8 mouse cellular contexts compared by ENCODE assay signal in the genomic region with DNA sequence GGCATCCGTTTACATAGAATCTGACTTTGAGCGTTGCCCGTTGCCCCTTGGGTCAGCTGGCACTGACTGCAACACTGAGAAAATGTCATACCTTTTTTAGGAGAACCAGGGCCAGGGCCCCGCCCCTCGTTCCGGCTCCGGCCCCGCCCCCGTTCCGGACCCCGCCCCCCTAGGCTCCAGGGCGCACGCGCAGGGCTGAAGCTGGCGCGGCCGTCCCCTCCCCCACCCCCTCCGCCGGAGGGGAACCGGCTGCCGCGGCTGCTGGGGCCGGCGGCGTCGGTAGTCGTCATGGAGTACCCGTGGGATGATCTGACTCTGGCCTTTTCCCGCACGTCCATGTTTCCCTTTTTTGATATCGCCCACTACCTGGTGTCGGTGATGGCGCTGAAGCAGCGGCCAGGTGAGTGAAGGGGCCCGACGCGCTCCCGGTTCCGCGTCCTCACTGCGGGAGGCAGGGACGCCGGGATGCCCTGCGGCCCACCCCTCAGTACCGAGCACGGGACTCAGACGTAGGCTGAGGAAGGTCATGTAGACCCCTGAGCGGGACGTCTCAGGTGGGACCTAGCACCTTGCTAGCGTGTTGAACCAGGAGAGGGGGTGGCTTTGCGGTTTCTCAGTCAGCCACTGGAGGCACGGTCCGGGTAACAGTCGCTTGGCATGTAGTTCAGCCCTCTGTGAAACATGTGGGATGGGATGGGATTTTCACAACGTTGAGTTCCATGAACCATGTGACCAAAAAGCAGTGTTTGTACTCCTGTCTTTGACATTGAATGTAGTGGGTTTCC. TPM values are rescaled to one million over a fixed set of nuclear protein-coding genes. Genes with fewer than 3 reads are reported as not detected.
DNase-seq lines count a peak whose midpoint lies in the region; ATAC-seq and TF ChIP-seq lines count a peak whose summit lies in the region.

A gene (plus strand): TSS at position 225 of the 785 bp plus-strand sequence.

- H3K9me3 ChIP-seq in heart, embryonic 12.5 days (replicated peaks) = no peaks in the 10 kb centered on the region
- H3K9me3 ChIP-seq in kidney, postnatal 0 days (replicated peaks; ENCODE audit: low read length) = no peaks in the 10 kb centered on the region
- H3K9me3 ChIP-seq in liver, embryonic 14.5 days (ENCODE audit: control insufficient read depth, low read length) = no peaks in the 10 kb centered on the region
- H3K9me3 ChIP-seq in stomach, embryonic 15.5 days = no peaks in the 10 kb centered on the region

- peak; percentile 89 for TF ChIP-seq POLR2A in brain, embryonic 14.5 days (IDR thresholded peaks at IDR 0.05; ENCODE audit: borderline replicate concordance, extremely low read depth, insufficient read depth, insufficient read length, poor library complexity, severe bottlenecking)

- peak within 1 kb of the TSS; percentile 82 for H3K9ac ChIP-seq in heart, embryonic 12.5 days
- H3K9ac ChIP-seq in kidney, postnatal 0 days (ENCODE audit: low read depth, low read length) = peak within 1 kb of the TSS; percentile 75
- peak within 1 kb of the TSS; percentile 44 for H3K9ac ChIP-seq in liver, embryonic 14.5 days (replicated peaks)
- peak within 1 kb of the TSS; percentile 69 for H3K9ac ChIP-seq in stomach, embryonic 15.5 days

- peak within 1 kb of the TSS; percentile 50 for H3K27ac ChIP-seq in heart, embryonic 12.5 days (ENCODE audit: poor library complexity, severe bottlenecking)
- no peak within 1 kb of the TSS for H3K27ac ChIP-seq in kidney, postnatal 0 days
- H3K27ac ChIP-seq in liver, embryonic 14.5 days = no peak within 1 kb of the TSS
- peak within 1 kb of the TSS; percentile 36; the same call in 1 of the 2 replicates for H3K27ac ChIP-seq in stomach, embryonic 15.5 days

- H3K4me3 ChIP-seq in heart, embryonic 12.5 days = peak within 1 kb of the TSS; percentile 75
- H3K4me3 ChIP-seq in kidney, postnatal 0 days (replicated peaks; ENCODE audit: low read depth, low read length) = peak within 1 kb of the TSS; percentile 89
- H3K4me3 ChIP-seq in liver, embryonic 14.5 days (ENCODE audit: insufficient read depth in 1 of 2, low read depth in 2 of 2, low read length in 2 of 2) = peak within 1 kb of the TSS; percentile 70 to 79
- H3K4me3 ChIP-seq in stomach, embryonic 15.5 days (replicated peaks) = peak within 1 kb of the TSS; percentile 98

- no peaks in the 10 kb centered on the region for H3K4me1 ChIP-seq in heart, embryonic 12.5 days (replicated peaks)
- no peaks in the 10 kb centered on the region for H3K4me1 ChIP-seq in kidney, postnatal 0 days (replicated peaks; ENCODE audit: insufficient read depth, low read length)
- 0 out of 4 replicates have a peak, but pooled peaks cover 0 to 3% of the 10 kb centered on the region in 2 experiments for H3K4me1 ChIP-seq in liver, embryonic 14.5 days (replicated peaks; ENCODE audit: control insufficient read depth in 2 of 2, insufficient read depth in 2 of 2, low read length in 1 of 2)
- 0 out of 2 replicates have a peak, but pooled peaks cover 2% of the 10 kb centered on the region for H3K4me1 ChIP-seq in stomach, embryonic 15.5 days

- no peaks in the 10 kb centered on the region for H3K27me3 ChIP-seq in heart, embryonic 12.5 days (replicated peaks)
- H3K27me3 ChIP-seq in kidney, postnatal 0 days (ENCODE audit: insufficient read depth, low read length) = no peaks in the 10 kb centered on the region
- H3K27me3 ChIP-seq in liver, embryonic 14.5 days (ENCODE audit: control insufficient read depth, insufficient read depth, low read length) = no peaks in the 10 kb centered on the region
- no peaks in the 10 kb centered on the region for H3K27me3 ChIP-seq in stomach, embryonic 15.5 days (replicated peaks)

- TF ChIP-seq CTCF in brain, embryonic 14.5 days (IDR thresholded peaks at IDR 0.05; ENCODE audit: borderline replicate concordance, extremely low read depth, insufficient read depth, insufficient read length) = peak; percentile 47
- peak; percentile 41; the same call in 1 of the 2 replicates for TF ChIP-seq CTCF in kidney, postnatal 0 days (IDR thresholded peaks at IDR 0.05; ENCODE audit: low read depth)
- TF ChIP-seq CTCF in liver, embryonic 14.5 days (IDR thresholded peaks at IDR 0.05; ENCODE audit: low read depth) = no peak

- under 1% methylated on average over 55 of the region's 55 CpGs for WGBS in heart, embryonic 12.5 days
- under 1% methylated on average over 55 of the region's 55 CpGs for WGBS in kidney, postnatal 0 days
- under 1% methylated on average over 52 of the region's 55 CpGs for WGBS in liver, embryonic 14.5 days (ENCODE audit: insufficient replicate concordance)
- under 1% methylated on average over 55 of the region's 55 CpGs for WGBS in stomach, embryonic 15.5 days

- peak; percentile 84 for DNase-seq in CD4-positive helper T cell, adult 2 months (ENCODE audit: low read depth, low spot score)
- peak; percentile 86 for DNase-seq in brain, embryonic 14.5 days (ENCODE audit: low read depth)
- peak; percentile 81 for DNase-seq in kidney, postnatal 0 days (ENCODE audit: low spot score)
- DNase-seq in liver, embryonic 14.5 days (ENCODE audit: low read depth in 3 of 3, low spot score in 3 of 3) = peak; percentile 33 to 53 (median 45)
- DNase-seq in neural tube, embryonic 10.5 days (ENCODE audit: extremely low spot score, low spot score) = peak; percentile 82

- ATAC-seq in erythroblast, adult 5-6 weeks (replicated peaks; ENCODE audit: low FRiP score, poor library complexity, severe bottlenecking) = peak; percentile 69
- peak; percentile 89 for ATAC-seq in heart, embryonic 12.5 days (ENCODE audit: insufficient number of reproducible peaks, low FRiP score)
- peak; percentile 91 for ATAC-seq in kidney, postnatal 0 days (replicated peaks; ENCODE audit: low FRiP score, low read depth)
- ATAC-seq in liver, embryonic 14.5 days (ENCODE audit: insufficient read depth) = peak; percentile 86
- ATAC-seq in stomach, embryonic 15.5 days (ENCODE audit: insufficient read depth, low FRiP score, low read depth) = peak; percentile 85

- H3K4me2 ChIP-seq in heart, embryonic 12.5 days = peak within 1 kb of the TSS; percentile 69
- peak within 1 kb of the TSS; percentile 82 for H3K4me2 ChIP-seq in kidney, postnatal 0 days (ENCODE audit: low read length)
- H3K4me2 ChIP-seq in liver, embryonic 14.5 days (ENCODE audit: low read depth) = peak within 1 kb of the TSS; percentile 76
- peak within 1 kb of the TSS; percentile 82 for H3K4me2 ChIP-seq in stomach, embryonic 15.5 days

- H3K36me3 ChIP-seq in heart, embryonic 12.5 days = no peaks in the 10 kb centered on the region
- H3K36me3 ChIP-seq in kidney, postnatal 0 days (ENCODE audit: insufficient read depth, low read length) = no peaks in the 10 kb centered on the region
- H3K36me3 ChIP-seq in liver, embryonic 14.5 days (replicated peaks; ENCODE audit: control insufficient read depth, insufficient read depth, low read depth) = no peaks in the 10 kb centered on the region
- no peaks in the 10 kb centered on the region for H3K36me3 ChIP-seq in stomach, embryonic 15.5 days

- no peak for TF ChIP-seq EP300 in liver, embryonic 14.5 days (IDR thresholded peaks at IDR 0.05; ENCODE audit: low read depth)

RNA-seq across cellular contexts. Expression of the gene that starts here (rescaled TPM):
- polyA plus RNA-seq in brain, embryonic 14.5 days (2012; rRNA removed) = 3.6 and 7.0 TPM in 2 replicates
- total RNA-seq in erythroblast, adult 5-6 weeks (2015; ENCODE audit: low replicate concordance) = 9.2 and 10.9 TPM in 2 replicates
- total RNA-seq in erythroblast, adult 5-6 weeks (2017; ENCODE audit: low replicate concordance) = 2.8 and 3.2 TPM in 2 replicates
- 13.3 and 13.5 TPM in 2 replicates for polyA plus RNA-seq in heart, embryonic 12.5 days (2016; fragmentation: Nextera tagmentation; extraction: Ambion mirVana)
- polyA plus RNA-seq in kidney, postnatal 0 days (2015; fragmentation: Nextera tagmentation; extraction: Ambion mirVana) = 10.6 and 11.3 TPM in 2 replicates
- polyA plus RNA-seq in liver, embryonic 14.5 days (2012; rRNA removed) = 1.5 and 2.1 TPM in 2 replicates
- polyA plus RNA-seq in liver, embryonic 14.5 days (2014; fragmentation: Nextera tagmentation; extraction: Ambion mirVana) = 3.8 TPM in 2 replicates
- polyA plus RNA-seq in stomach, embryonic 15.5 days (2015; fragmentation: Nextera tagmentation; extraction: Ambion mirVana) = 9.7 and 10.2 TPM in 2 replicates

Comparison
In these comparisons a context has a peak if more than half of its experiments do, and no peak if none do; other contexts are left out.
1. H3K27ac ChIP-seq: peak in heart, embryonic 12.5 days (single experiment) and stomach, embryonic 15.5 days (single experiment); none in kidney, postnatal 0 days (single experiment) and liver, embryonic 14.5 days (single experiment).
2. Peak in every context shown above with its lines, with median percentiles within 50 percentile points of each other: DNase-seq, ATAC-seq, H3K4me2 ChIP-seq, H3K4me3 ChIP-seq and H3K9ac ChIP-seq.